Mouse (Mus musculus) G1E (cell line): ENCODE results near the gene Prpf6. TPM values are rescaled to one million over a fixed set of nuclear protein-coding genes. Genes with fewer than 3 reads are reported as not detected.

Experiments used
- ATAC-seq: 2 replicates; pipeline ENCODE4 v1.8.0; 2016; ENCODE audit warnings: mild to moderate bottlenecking; ENCODE audit not compliant: insufficient number of reproducible peaks, poor library complexity, low FRiP score, severe bottlenecking; ENCODE audit errors: extremely low read depth
- DNase-seq: peaks from one replicate; pipeline ENCODE4 v3.0.0; 2012; ENCODE audit warnings: low spot score
- H3K27me3 ChIP-seq: 2 replicates; pipeline ENCODE4 v1.6.1; 2012; ENCODE audit warnings: mild to moderate bottlenecking, low read length, inconsistent platforms; ENCODE audit not compliant: insufficient read depth
- H3K36me3 ChIP-seq: replicated peaks from 2 replicates; pipeline ENCODE3; 2012; ENCODE audit warnings: mild to moderate bottlenecking, inconsistent platforms
- H3K4me1 ChIP-seq: 2 replicates; pipeline ENCODE4 v1.6.1; 2012; ENCODE audit warnings: low read depth, low read length, inconsistent platforms, mixed read lengths; ENCODE audit not compliant: insufficient read depth
- H3K4me3 ChIP-seq: 2 replicates; pipeline ENCODE4 v1.5.1; 2012; ENCODE audit warnings: low read depth, mild to moderate bottlenecking, inconsistent platforms, low read length, moderate library complexity, mixed read lengths
- H3K9me3 ChIP-seq: replicated peaks from 2 replicates; pipeline ENCODE4 v1.6.1; 2012; ENCODE audit warnings: inconsistent platforms
- CTCF ChIP-seq: IDR thresholded peaks from 2 replicates; pipeline ENCODE4 v1.5.1; 2012; ENCODE audit warnings: low read depth, low read length, inconsistent platforms, mixed read lengths
- GATA1 ChIP-seq: IDR thresholded peaks from 2 replicates; pipeline ENCODE4 v1.6.1; 2012; ENCODE audit warnings: borderline replicate concordance, low read length, inconsistent platforms, mixed read lengths
- GATA2 ChIP-seq: IDR thresholded peaks from 2 replicates; pipeline ENCODE4 v1.6.1; 2012; ENCODE audit warnings: low read depth, low read length, inconsistent platforms, borderline replicate concordance
- POLR2AphosphoS5 ChIP-seq: IDR thresholded peaks from 2 replicates; pipeline ENCODE4 v1.6.1; 2012; ENCODE audit warnings: low read depth, low read length, inconsistent platforms; ENCODE audit not compliant: insufficient replicate concordance
- TAL1 ChIP-seq: conservative IDR thresholded peaks from 2 replicates; pipeline ENCODE4 v1.6.1; 2012; ENCODE audit warnings: low read depth, low read length, inconsistent platforms, mixed read lengths
- polyA plus RNA-seq: library from polyadenylated mRNA; stranded (reverse); fragments of >175 nt; gene quantifications from 2 replicates; pipeline ENCODE4 v1.2.3, GENCODE M21; 2012
- total RNA-seq, 2 experiments: library from RNA; stranded (forward) in 1 of 2; stranded (reverse) in 1 of 2; fragments of 200-1000 nt in 1 of 2; fragments of >200 nt in 1 of 2; fragmentation: Nextera tagmentation in 1 of 2; gene quantifications; 2 replicates each; pipeline ENCODE4 v1.2.3; 2014 to 2017

Prpf6 gene
- total and polyA plus RNA-seq, 3 experiments, result 27.8 to 91.9 (median 53.1) TPM

DNA sequence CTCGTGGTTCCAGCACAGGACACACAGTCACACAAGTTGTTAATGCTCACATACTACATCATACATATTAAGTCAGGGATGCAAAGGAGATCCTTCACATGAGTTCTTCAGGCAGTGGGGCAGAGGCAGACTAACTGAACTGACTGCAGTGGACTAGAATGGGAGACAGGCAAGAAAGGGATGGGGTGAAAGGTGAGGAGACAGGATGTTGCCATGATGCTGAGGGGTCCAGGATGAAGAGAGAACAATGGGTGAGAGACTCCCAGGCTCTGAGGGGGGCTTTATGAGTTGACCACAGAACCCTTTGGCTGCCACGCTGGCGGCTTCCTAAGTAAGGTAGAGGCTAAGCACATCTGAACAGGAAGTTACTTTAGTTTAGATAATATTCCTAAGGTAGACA is 102.9 kb downstream of the Prpf6 start:
- Histone ChIP-seq H3K36me3 (peaks cover 27% of the 10 kb centered on the region), H3K27me3 (peaks cover 38% of the 10 kb centered on the region), H3K9me3 (no peaks in the 10 kb centered on the region), H3K4me3 (no peak overlapping the region), H3K4me1 (peaks cover 32% of the 10 kb centered on the region)
- TF ChIP-seq GATA2 (no peak), GATA1 (no peak), POLR2AphosphoS5 (no peak), TAL1 (no peak), CTCF (no peak)
- no peak for ATAC-seq
- DNase-seq, result no peak

DNA sequence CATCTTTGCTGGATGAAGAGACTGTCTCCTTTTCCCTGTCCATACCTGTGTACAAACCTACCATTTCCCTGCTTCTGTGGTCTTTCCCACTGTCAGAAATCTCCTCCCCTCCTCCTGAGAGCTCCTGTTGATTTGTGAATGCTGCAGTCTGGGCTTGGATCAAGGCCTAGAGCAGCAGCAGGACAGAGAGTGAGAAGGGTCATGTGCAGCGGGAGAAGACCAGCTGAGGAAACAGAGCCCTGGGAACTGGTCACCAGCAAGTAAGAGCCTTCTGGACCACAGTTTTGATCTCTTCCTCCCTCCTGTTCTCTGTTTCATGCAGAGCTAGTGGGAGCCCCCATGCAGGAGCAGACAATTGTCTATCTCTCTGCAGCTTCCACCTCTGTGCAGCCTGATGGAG is 104.1 kb downstream of the Prpf6 start:
- TF ChIP-seq CTCF, result no peak
- TF ChIP-seq POLR2AphosphoS5, result no peak
- TF ChIP-seq TAL1, result no peak
- TF ChIP-seq GATA1, result no peak
- no peak for TF ChIP-seq GATA2
- ATAC-seq (no peak), DNase-seq (no peak)
- Histone ChIP-seq H3K36me3 (peaks cover 15% of the 10 kb centered on the region), H3K27me3 (peaks cover 38% of the 10 kb centered on the region), H3K4me3 (no peak overlapping the region), H3K4me1 (peaks cover 32% of the 10 kb centered on the region), H3K9me3 (no peaks in the 10 kb centered on the region)

DNA sequence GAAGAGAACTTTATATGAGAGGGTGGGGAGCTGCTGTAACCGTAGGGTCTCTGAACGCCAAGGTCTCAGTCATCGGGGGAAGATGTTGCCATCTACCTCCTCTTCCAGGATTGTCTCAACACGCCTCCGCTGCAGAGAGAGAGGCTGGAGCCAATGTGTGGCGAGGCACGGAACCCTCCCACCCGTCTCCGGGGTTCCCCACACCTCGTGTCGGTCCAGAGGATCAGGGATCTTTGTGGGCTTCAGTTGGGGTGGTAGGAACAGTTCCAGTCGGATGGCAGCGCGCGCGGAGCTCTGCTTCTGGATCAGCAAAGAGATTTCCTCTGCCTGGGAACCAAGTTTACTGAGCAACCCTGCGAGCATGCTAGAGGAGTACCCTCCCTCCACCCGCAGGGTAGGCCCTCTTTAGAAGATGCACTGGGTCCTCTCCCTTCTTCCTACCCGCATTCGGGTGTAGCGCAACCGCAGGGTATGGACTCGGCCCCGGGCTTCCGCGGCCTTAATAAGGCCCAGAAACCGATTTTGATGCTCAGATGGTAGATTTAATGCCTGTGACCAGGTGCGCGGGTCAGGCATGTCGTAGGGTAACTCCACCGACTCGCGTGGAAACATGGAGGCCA is 105.2 kb downstream of the Prpf6 start:
- TF ChIP-seq GATA2 (no peak), GATA1 (no peak), TAL1 (no peak), CTCF (no peak), POLR2AphosphoS5 (no peak)
- Histone ChIP-seq H3K4me3 (no peak overlapping the region), H3K36me3 (peaks cover 4% of the 10 kb centered on the region), H3K27me3 (peaks cover 38% of the 10 kb centered on the region), H3K9me3 (no peaks in the 10 kb centered on the region), H3K4me1 (peaks cover 26% of the 10 kb centered on the region)
- ATAC-seq, result no peak
- no peak for DNase-seq

DNA sequence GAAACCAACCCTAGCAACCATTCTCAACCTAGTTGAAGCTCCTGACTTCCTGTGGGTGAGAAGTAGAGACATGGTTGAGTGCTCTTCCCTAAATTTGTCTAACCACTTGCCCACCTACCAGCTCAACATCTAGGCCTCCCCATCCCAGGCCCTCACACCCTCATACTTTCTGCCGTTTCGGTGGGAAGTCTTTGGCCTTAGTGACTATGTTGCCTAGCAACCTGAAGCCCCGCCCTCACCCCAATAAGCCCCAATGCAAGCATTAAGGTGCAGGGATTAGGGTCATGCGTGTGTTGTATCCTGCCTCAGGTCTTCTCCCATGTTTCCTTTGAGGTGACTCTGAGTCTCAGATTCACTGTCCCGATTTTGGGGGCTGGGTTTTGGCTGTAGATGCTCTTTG is 106.6 kb downstream of the Prpf6 start, which contains the start of gene Lkaaear1:
TSS of gene Lkaaear1 (minus strand) at position 202 of the 400 bp plus-strand sequence.
- Histone ChIP-seq H3K27me3 (peaks cover 32% of the 10 kb centered on the region), H3K9me3 (no peaks in the 10 kb centered on the region), H3K4me1 (peaks cover 15% of the 10 kb centered on the region), H3K4me3 (no peak within 1 kb of the TSS), H3K36me3 (no peaks in the 10 kb centered on the region)
- ATAC-seq (no peak), DNase-seq (no peak)
- TF ChIP-seq GATA1 (no peak), POLR2AphosphoS5 (no peak), GATA2 (no peak), TAL1 (no peak), CTCF (no peak)

Other genes starting within 250 kb of the Prpf6 start
- 22.2 and 22.3 TPM in 2 replicates for gene Zgpat, start 226.9 kb upstream of the Prpf6 start, total RNA-seq (2014; fragmentation: Nextera tagmentation)
- gene Zgpat, start 226.9 kb upstream of the Prpf6 start, total RNA-seq (2017), result 40.0 and 40.5 TPM in 2 replicates
- 26.0 and 28.1 TPM in 2 replicates for gene Zgpat, start 226.9 kb upstream of the Prpf6 start, polyA plus RNA-seq
- gene Arfrp1, start 226.5 kb upstream of the Prpf6 start, total RNA-seq (2014; fragmentation: Nextera tagmentation), result 32.8 and 35.0 TPM in 2 replicates
- gene Arfrp1, start 226.5 kb upstream of the Prpf6 start, total RNA-seq (2017), result 28.5 and 32.1 TPM in 2 replicates
- 17.5 and 25.0 TPM in 2 replicates for gene Arfrp1, start 226.5 kb upstream of the Prpf6 start, polyA plus RNA-seq
- 13.8 and 16.1 TPM in 2 replicates for gene Lime1, start 211.8 kb upstream of the Prpf6 start, total RNA-seq (2014; fragmentation: Nextera tagmentation)
- gene Lime1, start 211.8 kb upstream of the Prpf6 start, total RNA-seq (2017), result 15.3 and 18.9 TPM in 2 replicates
- 23.9 and 29.9 TPM in 2 replicates for gene Lime1, start 211.8 kb upstream of the Prpf6 start, polyA plus RNA-seq
- not detected in 2 replicates for gene Zbtb46, start 132.4 kb upstream of the Prpf6 start, total RNA-seq (2014; fragmentation: Nextera tagmentation)
- 0.23 and 0.66 TPM in 2 replicates for gene Zbtb46, start 132.4 kb upstream of the Prpf6 start, total RNA-seq (2017)
- gene Zbtb46, start 132.4 kb upstream of the Prpf6 start, polyA plus RNA-seq, result 0.04 TPM in 1 of 2 replicates, not detected in the other
- not detected in 2 replicates for gene Abhd16b, start 98.7 kb upstream of the Prpf6 start, total RNA-seq (2014; fragmentation: Nextera tagmentation)
- gene Abhd16b, start 98.7 kb upstream of the Prpf6 start, total RNA-seq (2017), result not detected in 2 replicates
- gene Abhd16b, start 98.7 kb upstream of the Prpf6 start, polyA plus RNA-seq, result not detected in 2 replicates
- gene Tpd52l2, start 94.7 kb upstream of the Prpf6 start, total RNA-seq (2014; fragmentation: Nextera tagmentation), result 56.4 and 65.2 TPM in 2 replicates
- gene Tpd52l2, start 94.7 kb upstream of the Prpf6 start, total RNA-seq (2017), result 87.1 and 89.2 TPM in 2 replicates
- gene Tpd52l2, start 94.7 kb upstream of the Prpf6 start, polyA plus RNA-seq, result 45.3 and 47.1 TPM in 2 replicates
- 41.9 and 46.4 TPM in 2 replicates for gene Dnajc5, start 71.4 kb upstream of the Prpf6 start, total RNA-seq (2014; fragmentation: Nextera tagmentation)
- 49.5 and 52.7 TPM in 2 replicates for gene Dnajc5, start 71.4 kb upstream of the Prpf6 start, total RNA-seq (2017)
- 34.3 and 34.8 TPM in 2 replicates for gene Dnajc5, start 71.4 kb upstream of the Prpf6 start, polyA plus RNA-seq
- gene Uckl1, start 7.0 kb upstream of the Prpf6 start, total RNA-seq (2014; fragmentation: Nextera tagmentation), result 51.3 and 66.0 TPM in 2 replicates
- 54.9 and 63.9 TPM in 2 replicates for gene Uckl1, start 7.0 kb upstream of the Prpf6 start, total RNA-seq (2017)
- 46.9 and 63.2 TPM in 2 replicates for gene Uckl1, start 7.0 kb upstream of the Prpf6 start, polyA plus RNA-seq
- 19.9 and 40.5 TPM in 2 replicates for gene Zfp512b, start 935 bp downstream of the Prpf6 start, total RNA-seq (2014; fragmentation: Nextera tagmentation)
- gene Zfp512b, start 935 bp downstream of the Prpf6 start, total RNA-seq (2017), result 16.3 and 19.8 TPM in 2 replicates
- 88.2 and 90.0 TPM in 2 replicates for gene Zfp512b, start 935 bp downstream of the Prpf6 start, polyA plus RNA-seq
- 10.6 and 16.1 TPM in 2 replicates for gene Samd10, start 7.3 kb downstream of the Prpf6 start, total RNA-seq (2014; fragmentation: Nextera tagmentation)
- gene Samd10, start 7.3 kb downstream of the Prpf6 start, total RNA-seq (2017), result 2.5 and 3.1 TPM in 2 replicates
- 7.6 and 9.7 TPM in 2 replicates for gene Samd10, start 7.3 kb downstream of the Prpf6 start, polyA plus RNA-seq
- gene Gm29797, start 65.2 kb downstream of the Prpf6 start, total RNA-seq (2014; fragmentation: Nextera tagmentation), result not detected in 2 replicates
- not detected in 2 replicates for gene Gm29797, start 65.2 kb downstream of the Prpf6 start, total RNA-seq (2017)
- 0.12 TPM in 1 of 2 replicates, not detected in the other for gene Gm29797, start 65.2 kb downstream of the Prpf6 start, polyA plus RNA-seq
- not detected in 2 replicates for gene Sox18, start 79.8 kb downstream of the Prpf6 start, total RNA-seq (2014; fragmentation: Nextera tagmentation)
- 0.05 TPM in 1 of 2 replicates, not detected in the other for gene Sox18, start 79.8 kb downstream of the Prpf6 start, total RNA-seq (2017)
- gene Sox18, start 79.8 kb downstream of the Prpf6 start, polyA plus RNA-seq, result 0.04 TPM in 1 of 2 replicates, not detected in the other
- not detected in 2 replicates for gene Tcea2, start 88.4 kb downstream of the Prpf6 start, total RNA-seq (2014; fragmentation: Nextera tagmentation)
- gene Tcea2, start 88.4 kb downstream of the Prpf6 start, total RNA-seq (2017), result 1.2 TPM in 2 replicates
- 0.28 and 0.32 TPM in 2 replicates for gene Tcea2, start 88.4 kb downstream of the Prpf6 start, polyA plus RNA-seq
- gene Rgs19, start 102.1 kb downstream of the Prpf6 start, total RNA-seq (2014; fragmentation: Nextera tagmentation), result 62.5 TPM in 2 replicates
- gene Rgs19, start 102.1 kb downstream of the Prpf6 start, total RNA-seq (2017), result 49.6 and 52.4 TPM in 2 replicates
- gene Rgs19, start 102.1 kb downstream of the Prpf6 start, polyA plus RNA-seq, result 52.2 and 65.5 TPM in 2 replicates
- gene Lkaaear1, start 106.6 kb downstream of the Prpf6 start, total RNA-seq (2014; fragmentation: Nextera tagmentation), result not detected in 2 replicates
- not detected in 2 replicates for gene Lkaaear1, start 106.6 kb downstream of the Prpf6 start, total RNA-seq (2017)
- not detected in 2 replicates for gene Lkaaear1, start 106.6 kb downstream of the Prpf6 start, polyA plus RNA-seq
- not detected in 2 replicates for gene Oprl1, start 123.1 kb downstream of the Prpf6 start, total RNA-seq (2014; fragmentation: Nextera tagmentation)
- 0.23 TPM in 1 of 2 replicates, not detected in the other for gene Oprl1, start 123.1 kb downstream of the Prpf6 start, total RNA-seq (2017)
- gene Oprl1, start 123.1 kb downstream of the Prpf6 start, polyA plus RNA-seq, result not detected in 2 replicates
- gene Myt1, start 171.5 kb downstream of the Prpf6 start, total RNA-seq (2014; fragmentation: Nextera tagmentation), result not detected in 2 replicates
- 0.06 and 0.22 TPM in 2 replicates for gene Myt1, start 171.5 kb downstream of the Prpf6 start, total RNA-seq (2017)
- gene Myt1, start 171.5 kb downstream of the Prpf6 start, polyA plus RNA-seq, result not detected in 2 replicates
- gene Pcmtd2, start 246.0 kb downstream of the Prpf6 start, total RNA-seq (2014; fragmentation: Nextera tagmentation), result 36.9 and 39.3 TPM in 2 replicates
- gene Pcmtd2, start 246.0 kb downstream of the Prpf6 start, total RNA-seq (2017), result 33.8 and 42.3 TPM in 2 replicates
- gene Pcmtd2, start 246.0 kb downstream of the Prpf6 start, polyA plus RNA-seq, result 13.1 and 17.4 TPM in 2 replicates